Mouse (Mus musculus): ENCODE measurements at regions not wholly inside any gene's neighbourhood (a gene's known extent, or its start where the extent isn't known, plus 50 kb on each side); places are given as distances from the start of the nearest gene placed in this dataset.
"Not testable (repeated sequence)": the region's sequence is repeated elsewhere in the genome, so short reads cannot be mapped to it uniquely, and the experiment has no call there.

DNA sequence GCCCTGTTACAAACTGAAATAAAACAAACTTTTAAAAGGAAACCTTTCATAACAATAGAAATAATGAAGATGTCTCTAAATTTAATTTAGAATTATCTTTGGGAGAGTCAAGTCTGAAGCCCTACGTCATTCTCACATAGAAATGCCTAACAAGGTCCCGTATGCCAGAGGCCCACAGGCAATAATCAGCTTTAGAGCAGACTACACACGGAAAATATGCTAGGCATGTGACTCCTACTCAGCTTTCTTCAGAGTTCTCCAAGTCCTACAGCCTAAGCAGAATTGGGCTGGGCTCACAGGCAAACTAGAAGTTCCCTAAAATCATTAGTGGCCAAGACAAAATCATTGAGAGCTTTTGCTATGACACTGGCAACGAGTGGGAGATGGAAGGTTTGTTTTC, 176.9 kb upstream of the Gap43 start:
- DNase-seq (ENCODE audit: low spot score), result no peak

DNA sequence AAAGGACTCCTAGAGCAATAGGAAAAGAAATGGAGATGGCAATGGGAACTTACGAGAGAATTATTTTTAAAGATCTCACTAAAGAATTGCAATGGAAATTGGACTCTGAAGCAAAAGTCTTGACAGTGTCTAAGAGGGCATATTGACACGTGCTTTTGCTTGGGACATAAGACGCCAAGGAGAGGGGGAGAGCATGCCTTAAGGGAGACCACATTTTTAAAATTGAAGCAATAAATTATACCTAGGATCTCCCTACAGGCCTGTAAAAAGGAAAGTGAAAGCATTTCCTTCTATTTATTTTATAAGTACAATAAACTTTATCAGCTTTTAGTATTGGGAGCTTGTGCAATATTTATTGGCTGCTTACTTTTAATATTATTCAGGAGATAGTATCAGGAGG, 175.5 kb upstream of the Gap43 start:
- Histone ChIP-seq H3K27ac (no peak overlapping the region), H3K4me1 (replicated peaks; ENCODE audit: insufficient read depth, low read length) (no peaks in the 10 kb centered on the region), H3K36me3 (ENCODE audit: insufficient read depth, low read length) (no peaks in the 10 kb centered on the region), H3K4me3 (replicated peaks; ENCODE audit: low read depth, low read length) (no peak overlapping the region), H3K9ac (ENCODE audit: low read depth, low read length) (no peak overlapping the region), H3K27me3 (ENCODE audit: insufficient read depth, low read length) (no peaks in the 10 kb centered on the region), H3K4me2 (ENCODE audit: low read length) (no peak overlapping the region), H3K9me3 (replicated peaks; ENCODE audit: low read length) (no peaks in the 10 kb centered on the region)
- WGBS, result 56% methylated on average over 3 of the region's 3 CpGs
- DNase-seq (ENCODE audit: low spot score), result no peak
- ATAC-seq (replicated peaks; ENCODE audit: low FRiP score, low read depth), result no peak
- no peak for TF ChIP-seq CTCF (IDR thresholded peaks at IDR 0.05; ENCODE audit: low read depth)

More for the DNA sequence above, 176.9 kb upstream of the Gap43 start:
- Histone ChIP-seq H3K4me3 (replicated peaks; ENCODE audit: low read depth, low read length) (no peak overlapping the region), H3K4me1 (replicated peaks; ENCODE audit: insufficient read depth, low read length) (no peaks in the 10 kb centered on the region), H3K4me2 (ENCODE audit: low read length) (no peak overlapping the region), H3K27me3 (ENCODE audit: insufficient read depth, low read length) (no peaks in the 10 kb centered on the region), H3K9me3 (replicated peaks; ENCODE audit: low read length) (no peaks in the 10 kb centered on the region), H3K36me3 (ENCODE audit: insufficient read depth, low read length) (no peaks in the 10 kb centered on the region), H3K27ac (no peak overlapping the region), H3K9ac (ENCODE audit: low read depth, low read length) (no peak overlapping the region)
- no peak for ATAC-seq (replicated peaks; ENCODE audit: low FRiP score, low read depth)
- TF ChIP-seq CTCF (IDR thresholded peaks at IDR 0.05; ENCODE audit: low read depth), result no peak
- WGBS, result 75% methylated on average over 4 of the region's 4 CpGs

DNA sequence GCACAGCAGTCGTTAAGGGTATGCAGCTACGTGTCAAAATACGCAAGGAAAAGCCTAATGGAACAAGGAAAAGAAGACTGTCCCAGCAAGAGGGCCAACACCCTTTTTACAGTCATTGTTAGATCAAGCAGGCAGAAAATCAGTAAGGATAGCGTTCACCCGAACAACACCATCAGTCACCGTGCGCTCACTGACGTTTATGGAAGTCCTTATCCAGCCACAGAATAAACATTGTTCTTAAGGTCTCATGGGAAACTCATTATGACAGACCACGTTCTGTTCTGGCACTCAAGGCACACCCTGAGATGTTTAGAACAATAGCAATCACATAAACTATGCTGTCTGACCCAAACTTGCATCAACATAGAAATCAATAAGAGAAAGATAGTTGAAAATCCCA, 164.7 kb upstream of the Gap43 start:
- ATAC-seq (replicated peaks; ENCODE audit: low FRiP score, low read depth), result no peak
- no peak for TF ChIP-seq CTCF (IDR thresholded peaks at IDR 0.05; ENCODE audit: low read depth)
- Histone ChIP-seq H3K27me3 (ENCODE audit: insufficient read depth, low read length) (no peaks in the 10 kb centered on the region), H3K27ac (no peak overlapping the region), H3K4me3 (replicated peaks; ENCODE audit: low read depth, low read length) (no peak overlapping the region), H3K4me1 (replicated peaks; ENCODE audit: insufficient read depth, low read length) (no peaks in the 10 kb centered on the region), H3K36me3 (ENCODE audit: insufficient read depth, low read length) (no peaks in the 10 kb centered on the region), H3K4me2 (ENCODE audit: low read length) (no peak overlapping the region), H3K9ac (ENCODE audit: low read depth, low read length) (no peak overlapping the region), H3K9me3 (replicated peaks; ENCODE audit: low read length) (no peaks in the 10 kb centered on the region)
- 50% methylated on average over 9 of the region's 9 CpGs for WGBS
- DNase-seq (ENCODE audit: low spot score), result no peak

DNA sequence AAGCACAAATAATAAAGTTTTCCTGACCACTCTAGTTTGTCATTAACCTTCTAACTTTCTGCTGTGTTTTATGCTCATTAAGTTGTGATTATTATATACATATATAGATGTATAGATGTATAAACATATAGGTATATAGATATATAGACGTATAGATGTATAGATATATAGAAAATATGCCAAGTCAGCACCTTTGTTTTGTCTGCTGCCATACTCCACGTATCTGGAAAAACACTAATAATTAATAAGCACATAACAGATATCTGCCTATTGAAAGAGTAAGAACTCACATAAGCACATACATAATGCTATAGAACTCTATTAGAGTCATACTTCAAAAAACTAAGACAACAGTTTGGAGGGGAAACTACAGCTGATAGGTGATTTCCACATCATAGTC, 161.3 kb upstream of the Gap43 start:
- no peak overlapping the region for H3K4me2 ChIP-seq (ENCODE audit: low read length)
- no peak overlapping the region for H3K27ac ChIP-seq
- TF ChIP-seq CTCF (IDR thresholded peaks at IDR 0.05; ENCODE audit: low read depth), result no peak
- no peak overlapping the region for H3K9ac ChIP-seq (ENCODE audit: low read depth, low read length)
- no peaks in the 10 kb centered on the region for H3K27me3 ChIP-seq (ENCODE audit: insufficient read depth, low read length)
- H3K9me3 ChIP-seq (replicated peaks; ENCODE audit: low read length), result no peaks in the 10 kb centered on the region
- ATAC-seq (replicated peaks; ENCODE audit: low FRiP score, low read depth) (no peak), DNase-seq (ENCODE audit: low spot score) (no peak)
- H3K4me1 ChIP-seq (replicated peaks; ENCODE audit: insufficient read depth, low read length), result no peaks in the 10 kb centered on the region
- H3K4me3 ChIP-seq (replicated peaks; ENCODE audit: low read depth, low read length), result no peak overlapping the region
- WGBS, result 89% methylated on average over 2 of the region's 2 CpGs
- no peaks in the 10 kb centered on the region for H3K36me3 ChIP-seq (ENCODE audit: insufficient read depth, low read length)

DNA sequence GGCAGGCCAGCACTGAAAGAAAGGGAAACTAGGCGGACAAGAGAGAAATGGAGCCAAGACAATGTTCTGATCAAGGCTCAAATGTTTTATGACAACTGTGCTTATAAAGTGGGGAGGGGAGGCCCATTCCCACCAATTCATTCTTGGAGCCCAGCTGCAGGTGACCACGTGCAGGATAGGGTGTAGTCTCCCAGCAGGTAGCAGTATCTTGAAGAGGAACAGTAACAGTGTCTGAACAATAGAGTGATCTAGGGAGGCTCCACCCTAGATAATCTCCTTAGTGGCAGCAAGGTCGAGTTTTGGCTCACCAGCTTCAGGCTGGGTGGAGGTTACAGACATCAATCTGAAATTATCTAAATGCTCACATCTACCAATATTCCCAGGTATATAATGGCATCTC, 160.7 kb upstream of the Gap43 start:
- not testable (repeated sequence) for H3K4me1 ChIP-seq (replicated peaks; ENCODE audit: insufficient read depth, low read length); H3K27ac ChIP-seq; H3K4me3 ChIP-seq (replicated peaks; ENCODE audit: low read depth, low read length); ATAC-seq (replicated peaks; ENCODE audit: low FRiP score, low read depth); H3K27me3 ChIP-seq (ENCODE audit: insufficient read depth, low read length); DNase-seq (ENCODE audit: low spot score); H3K4me2 ChIP-seq (ENCODE audit: low read length); H3K9me3 ChIP-seq (replicated peaks; ENCODE audit: low read length); H3K9ac ChIP-seq (ENCODE audit: low read depth, low read length); H3K36me3 ChIP-seq (ENCODE audit: insufficient read depth, low read length)
- 40% methylated on average over 3 of the region's 3 CpGs for WGBS

DNA sequence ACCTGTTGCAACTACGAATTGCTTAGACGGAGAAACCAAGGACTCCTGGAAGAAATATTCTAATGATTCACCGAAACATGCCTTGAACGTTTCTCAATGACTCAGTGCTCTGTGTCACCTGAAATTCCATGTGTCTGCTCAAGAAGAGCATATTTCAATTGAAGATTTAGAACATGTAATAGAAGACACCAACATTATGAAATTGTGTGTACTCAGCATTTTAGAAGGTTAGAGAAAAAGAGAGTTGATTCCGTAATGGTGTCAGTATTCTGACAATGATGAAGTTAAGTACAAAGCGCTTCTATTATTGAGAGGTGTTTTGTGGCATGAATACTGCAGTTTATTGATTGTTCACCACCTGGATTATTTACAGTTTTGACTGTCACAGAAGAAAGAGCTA, 159.1 kb upstream of the Gap43 start:
- no peak overlapping the region for H3K27ac ChIP-seq
- H3K9me3 ChIP-seq (replicated peaks; ENCODE audit: low read length), result no peaks in the 10 kb centered on the region
- ATAC-seq (replicated peaks; ENCODE audit: low FRiP score, low read depth), result no peak
- no peaks in the 10 kb centered on the region for H3K4me1 ChIP-seq (replicated peaks; ENCODE audit: insufficient read depth, low read length)
- no peak overlapping the region for H3K9ac ChIP-seq (ENCODE audit: low read depth, low read length)
- no peak for DNase-seq (ENCODE audit: low spot score)
- H3K4me3 ChIP-seq (replicated peaks; ENCODE audit: low read depth, low read length), result no peak overlapping the region
- H3K27me3 ChIP-seq (ENCODE audit: insufficient read depth, low read length), result no peaks in the 10 kb centered on the region
- no peaks in the 10 kb centered on the region for H3K36me3 ChIP-seq (ENCODE audit: insufficient read depth, low read length)
- TF ChIP-seq CTCF (IDR thresholded peaks at IDR 0.05; ENCODE audit: low read depth), result no peak
- 84% methylated on average over 6 of the region's 6 CpGs for WGBS
- no peak overlapping the region for H3K4me2 ChIP-seq (ENCODE audit: low read length)

DNA sequence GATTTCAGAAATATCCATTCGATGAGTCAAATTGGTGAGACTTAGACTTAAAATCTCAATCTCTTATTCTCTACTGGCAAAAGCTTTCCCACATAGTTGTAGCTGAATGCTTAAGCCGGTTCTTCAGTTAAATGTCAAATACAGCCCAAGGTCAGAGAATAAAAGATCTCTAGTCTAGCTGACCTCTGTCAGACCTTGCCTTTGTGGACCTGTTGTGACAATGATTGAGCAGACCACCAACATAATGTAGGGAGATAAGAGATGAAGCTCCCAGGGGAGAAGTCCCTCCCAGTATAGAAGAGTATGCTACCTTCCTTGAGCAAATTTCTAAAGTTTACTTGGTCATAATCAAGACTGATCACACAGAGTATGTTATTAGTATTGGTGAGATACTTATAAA, 157.9 kb upstream of the Gap43 start:
- no peak overlapping the region for H3K9ac ChIP-seq (ENCODE audit: low read depth, low read length)
- no peak overlapping the region for H3K27ac ChIP-seq
- no peaks in the 10 kb centered on the region for H3K9me3 ChIP-seq (replicated peaks; ENCODE audit: low read length)
- no peaks in the 10 kb centered on the region for H3K4me1 ChIP-seq (replicated peaks; ENCODE audit: insufficient read depth, low read length)
- TF ChIP-seq CTCF (IDR thresholded peaks at IDR 0.05; ENCODE audit: low read depth), result no peak
- H3K27me3 ChIP-seq (ENCODE audit: insufficient read depth, low read length), result no peaks in the 10 kb centered on the region
- no peak overlapping the region for H3K4me3 ChIP-seq (replicated peaks; ENCODE audit: low read depth, low read length)
- WGBS, result 84% methylated on average over 2 of the region's 2 CpGs
- no peaks in the 10 kb centered on the region for H3K36me3 ChIP-seq (ENCODE audit: insufficient read depth, low read length)
- no peak for ATAC-seq (replicated peaks; ENCODE audit: low FRiP score, low read depth)
- no peak for DNase-seq (ENCODE audit: low spot score)
- no peak overlapping the region for H3K4me2 ChIP-seq (ENCODE audit: low read length)
